Comparison of ENCODE assay signal across 7 mouse cellular contexts in genomic region chr3:157449794-157450193, GRCm38 (mm10).
A peak's percentile ranks its signal among the peaks of the same experiment; 100 is the strongest.
DNase-seq lines count a peak whose midpoint lies in the region; ATAC-seq lines count a peak whose summit lies in the region.

No protein-coding gene starts in this region.

- ATAC-seq in granulocyte monocyte progenitor cell, adult 5-6 weeks (replicated peaks; ENCODE audit: poor library complexity, severe bottlenecking), result peak; percentile 65

- intact Hi-C loops in left cerebral cortex, postnatal 10 days (cut with DNase I), result loop anchor here (5.0 to 10.0 kb wide), 2 partner anchors 217 to 885 kb away; partner anchors contain the start of gene Negr1

- peak; percentile 8 for DNase-seq in ovary, postnatal 14 days (ENCODE audit: low spot score)
- DNase-seq in ovary, postnatal 10 days (ENCODE audit: low spot score), result no peak
- peak; percentile 52 for DNase-seq in cerebellum, adult 9-11 months
- peak; percentile 27 to 54 for DNase-seq in left cerebral cortex, postnatal 10 days (ENCODE audit: extremely low spot score in 1 of 2, low spot score in 2 of 2)
- DNase-seq in right cerebral cortex, postnatal 4 days, result peak; percentile 43
- DNase-seq in urinary bladder, postnatal 25 days (ENCODE audit: low spot score), result no peak

Comparison
In these comparisons a context has a peak if more than half of its experiments do, and no peak if none do; other contexts are left out.
1. DNase-seq: peak in ovary, postnatal 14 days (single experiment), cerebellum, adult 9-11 months (single experiment), left cerebral cortex, postnatal 10 days (2 of 2) and right cerebral cortex, postnatal 4 days (single experiment); none in ovary, postnatal 10 days (single experiment) and urinary bladder, postnatal 25 days (single experiment).